Mouse (Mus musculus) neural tube, embryonic 14.5 days (tissue): ENCODE measurements around the gene Pcolce. TPM values are rescaled to one million over a fixed set of nuclear protein-coding genes. Genes with fewer than 3 reads are reported as not detected.

Experiments
- ATAC-seq: fragments of 200-750 bp; cut with Nextera tagmentation; 2 replicates; pipeline ENCODE4 v1.8.0; 2017; ENCODE audit warnings: low read depth, mild to moderate bottlenecking, moderate TSS enrichment, moderate library complexity
- H3K27ac ChIP-seq: fragments of 300-500 bp; sonication (generic); 2 replicates; pipeline ENCODE4 v1.5.1; 2014; ENCODE audit warnings: low read depth, mild to moderate bottlenecking, control low read depth, low read length, moderate library complexity, mixed read lengths
- H3K27me3 ChIP-seq: fragments of 300-500 bp; sonication (generic); 2 replicates; pipeline ENCODE4 v1.6.1; 2014; ENCODE audit warnings: low read length; ENCODE audit not compliant: control insufficient read depth, insufficient read depth
- H3K36me3 ChIP-seq: fragments of 300-500 bp; sonication (generic); 2 replicates; pipeline ENCODE4 v1.6.1; 2014; ENCODE audit warnings: low read length, mixed read lengths; ENCODE audit not compliant: control insufficient read depth, insufficient read depth
- H3K4me1 ChIP-seq: fragments of 300-500 bp; sonication (generic); 2 replicates; pipeline ENCODE4 v1.6.1; 2014; ENCODE audit warnings: low read length; ENCODE audit not compliant: control insufficient read depth, insufficient read depth
- H3K4me2 ChIP-seq: fragments of 300-500 bp; sonication (generic); 2 replicates; pipeline ENCODE4 v1.6.1; 2014; ENCODE audit warnings: mild to moderate bottlenecking, low read depth, low read length, control low read depth
- H3K4me3 ChIP-seq: fragments of 300-500 bp; sonication (generic); 2 replicates; pipeline ENCODE4 v1.5.1; 2014; ENCODE audit warnings: low read depth, low read length, control low read depth, mixed read lengths
- H3K9ac ChIP-seq: fragments of 300-500 bp; sonication (generic); replicated peaks from 2 replicates; pipeline ENCODE4 v1.6.1; 2014; ENCODE audit warnings: low read depth, mild to moderate bottlenecking, control low read depth, low read length, mixed read lengths
- H3K9me3 ChIP-seq: fragments of 300-500 bp; sonication (generic); 2 replicates; pipeline ENCODE4 v1.6.1; 2016; ENCODE audit warnings: low read length; ENCODE audit not compliant: control insufficient read depth
- WGBS: fragments of 180-500 bp; shearing (Covaris S2); extraction: QIAGEN DNeasy Blood & Tissue Kit; methylation state at CpG from one replicate; pipeline ENCODE4 v1.1.7; 2014; 5-methylcytosine and 5-hydroxymethylcytosine counted together
- polyA plus RNA-seq: library from polyadenylated mRNA; unstranded; fragments of >200 nt; fragmentation: Nextera tagmentation; extraction: Ambion mirVana; gene quantifications from 2 replicates; pipeline ENCODE4 v1.2.1, GENCODE M21; 2014

Pcolce gene
- polyA plus RNA-seq, result 2.4 and 59.1 TPM in 2 replicates

- H3K27me3 ChIP-seq, result no peaks in the 10 kb centered on the region
- ATAC-seq, result no peak
- WGBS, result 68% methylated on average over 11 of the region's 11 CpGs
Observed at GRCm38 (mm10) chr5:137613550-137613949, at the start of gene Pcolce. TSS of gene Pcolce (minus strand) at chr5:137613784.

GRCm38 (mm10) chr5:137663057-137663456 is 49.5 kb upstream of the Pcolce start:
- no peak overlapping the region for H3K27ac ChIP-seq
- H3K9ac ChIP-seq, result no peak overlapping the region
- no peak overlapping the region for H3K4me2 ChIP-seq
- H3K36me3 ChIP-seq, result peaks cover 35% of the 10 kb centered on the region
- no peaks in the 10 kb centered on the region for H3K27me3 ChIP-seq
- H3K4me1 ChIP-seq, result no peaks in the 10 kb centered on the region
- no peak overlapping the region for H3K4me3 ChIP-seq
- no peaks in the 10 kb centered on the region for H3K9me3 ChIP-seq
- WGBS, result 66% methylated on average over 9 of the region's 9 CpGs
- ATAC-seq, result no peak

More at GRCm38 (mm10) chr5:137613550-137613949, at the start of gene Pcolce:
- Histone ChIP-seq H3K9me3 (no peaks in the 10 kb centered on the region), H3K4me3 (no peak within 1 kb of the TSS), H3K36me3 (no peaks in the 10 kb centered on the region), H3K4me1 (no peaks in the 10 kb centered on the region), H3K9ac (no peak within 1 kb of the TSS), H3K4me2 (no peak within 1 kb of the TSS), H3K27ac (no peak within 1 kb of the TSS)

GRCm38 (mm10) chr5:137660064-137660688 is 46.6 kb upstream of the Pcolce start:
- H3K4me2 ChIP-seq, result no peak overlapping the region
- no peak overlapping the region for H3K9ac ChIP-seq
- no peaks in the 10 kb centered on the region for H3K9me3 ChIP-seq
- peaks cover 25% of the 10 kb centered on the region for H3K36me3 ChIP-seq
- 90% methylated on average over 6 of the region's 6 CpGs for WGBS
- H3K27me3 ChIP-seq, result no peaks in the 10 kb centered on the region
- no peak for ATAC-seq
- H3K27ac ChIP-seq, result no peak overlapping the region
- H3K4me3 ChIP-seq, result no peak overlapping the region
- no peaks in the 10 kb centered on the region for H3K4me1 ChIP-seq

GRCm38 (mm10) chr5:137656977-137657376 is 43.4 kb upstream of the Pcolce start:
- Histone ChIP-seq H3K27ac (no peak overlapping the region), H3K4me3 (no peak overlapping the region), H3K36me3 (peaks cover 17% of the 10 kb centered on the region), H3K4me1 (no peaks in the 10 kb centered on the region), H3K9ac (no peak overlapping the region), H3K4me2 (no peak overlapping the region), H3K27me3 (no peaks in the 10 kb centered on the region), H3K9me3 (no peaks in the 10 kb centered on the region)
- WGBS, result 35% methylated on average over 6 of the region's 6 CpGs
- ATAC-seq, result peak; percentile 73; the same call in 1 of the 2 replicates

GRCm38 (mm10) chr5:137654746-137655145 is 41.2 kb upstream of the Pcolce start:
- Histone ChIP-seq H3K4me2 (no peak overlapping the region), H3K9me3 (no peaks in the 10 kb centered on the region), H3K9ac (no peak overlapping the region), H3K4me3 (no peak overlapping the region), H3K4me1 (0 out of 2 replicates have a peak, but pooled peaks cover 4% of the 10 kb centered on the region), H3K27me3 (no peaks in the 10 kb centered on the region), H3K27ac (no peak overlapping the region), H3K36me3 (peaks cover 5% of the 10 kb centered on the region; the same call in 1 of the 2 replicates)
- 77% methylated on average over 7 of the region's 7 CpGs for WGBS
- ATAC-seq, result no peak

GRCm38 (mm10) chr5:137653366-137653765 is 39.8 kb upstream of the Pcolce start:
- no peak overlapping the region for H3K4me2 ChIP-seq
- no peak overlapping the region for H3K4me3 ChIP-seq
- no peaks in the 10 kb centered on the region for H3K27me3 ChIP-seq
- no peak overlapping the region for H3K27ac ChIP-seq
- H3K36me3 ChIP-seq, result peaks cover 5% of the 10 kb centered on the region; the same call in 1 of the 2 replicates
- WGBS, result 94% methylated on average over 10 of the region's 10 CpGs
- no peaks in the 10 kb centered on the region for H3K9me3 ChIP-seq
- H3K9ac ChIP-seq, result no peak overlapping the region
- peaks cover 7% of the 10 kb centered on the region; the same call in 1 of the 2 replicates for H3K4me1 ChIP-seq
- ATAC-seq, result no peak

GRCm38 (mm10) chr5:137652474-137652873 is 38.9 kb upstream of the Pcolce start:
- Histone ChIP-seq H3K27me3 (no peaks in the 10 kb centered on the region), H3K27ac (no peak overlapping the region), H3K4me3 (no peak overlapping the region), H3K9me3 (no peaks in the 10 kb centered on the region), H3K4me2 (no peak overlapping the region), H3K36me3 (peaks cover 5% of the 10 kb centered on the region; the same call in 1 of the 2 replicates), H3K4me1 (peaks cover 11% of the 10 kb centered on the region; the same call in 1 of the 2 replicates), H3K9ac (no peak overlapping the region)
- WGBS, result 31% methylated on average over 3 of the region's 3 CpGs
- ATAC-seq, result no peak

- Histone ChIP-seq H3K4me2 (no peak overlapping the region), H3K4me1 (peaks cover 14% of the 10 kb centered on the region; the same call in 1 of the 2 replicates), H3K27me3 (peaks cover 14% of the 10 kb centered on the region), H3K36me3 (peaks cover 5% of the 10 kb centered on the region; the same call in 1 of the 2 replicates), H3K4me3 (no peak overlapping the region), H3K9ac (0 out of 2 replicates have a peak overlapping the region, but pooled peaks have one; percentile 21), H3K27ac (no peak overlapping the region), H3K9me3 (no peaks in the 10 kb centered on the region)
- WGBS, result 21% methylated on average over 18 of the region's 18 CpGs
- no peak for ATAC-seq
Observed at GRCm38 (mm10) chr5:137649669-137650571, 36.3 kb upstream of the Pcolce start.
